Mouse (Mus musculus): ENCODE results near the gene Yipf1. TPM values are rescaled to one million over a fixed set of nuclear protein-coding genes. Genes with fewer than 3 reads are reported as not detected.

Yipf1 gene
- polyA plus RNA-seq, 1 experiment from 2014 or later: 55.1 TPM

DNA sequence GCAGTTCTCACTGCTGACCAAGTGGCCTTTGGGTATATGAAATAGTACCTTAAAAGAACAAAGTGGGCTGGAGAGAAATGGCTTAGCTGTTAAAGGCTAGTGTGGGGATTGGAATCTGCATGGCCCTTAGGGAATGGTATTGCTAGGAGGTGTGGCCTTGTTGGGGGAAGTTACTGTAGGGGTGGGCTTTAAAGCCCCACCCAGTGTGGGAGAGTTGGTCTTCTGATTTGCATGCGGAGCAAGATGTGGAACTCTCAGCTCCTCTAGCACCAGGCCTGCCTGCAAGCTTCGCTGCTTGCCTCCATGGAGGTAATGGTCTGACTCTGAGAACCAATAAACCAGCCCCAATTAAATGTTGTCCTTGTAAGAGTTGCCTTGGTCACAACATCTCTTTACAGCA, 6.9 kb downstream of the Yipf1 start:
- peaks cover 34% of the 10 kb centered on the region for H3K36me3 ChIP-seq (ENCODE audit: insufficient read depth)
- 79% methylated on average over 2 of the region's 2 CpGs for WGBS
- no peak overlapping the region for H3K9ac ChIP-seq
- H3K27ac ChIP-seq (ENCODE audit: low read depth): no peak overlapping the region
- no peaks in the 10 kb centered on the region for H3K9me3 ChIP-seq (ENCODE audit: low read depth, low read length)
- ATAC-seq (ENCODE audit: insufficient read depth): no peak
- H3K27me3 ChIP-seq (ENCODE audit: insufficient read depth, low read length): no peaks in the 10 kb centered on the region
- no peak overlapping the region for H3K4me2 ChIP-seq
- TF ChIP-seq CTCF (IDR thresholded peaks at IDR 0.05; ENCODE audit: low read depth): no peak
- no peak overlapping the region for H3K4me3 ChIP-seq (ENCODE audit: low read depth, low read length)
- DNase-seq: no peak
- no peaks in the 10 kb centered on the region for H3K4me1 ChIP-seq (ENCODE audit: insufficient read depth)

GRCm38 (mm10) chr4:107323113-107323512, 8.9 kb downstream of the Yipf1 start:
- Histone ChIP-seq H3K4me1 (ENCODE audit: insufficient read depth) (no peaks in the 10 kb centered on the region), H3K9me3 (ENCODE audit: low read depth, low read length) (no peaks in the 10 kb centered on the region), H3K4me3 (ENCODE audit: low read depth, low read length) (no peak overlapping the region), H3K36me3 (ENCODE audit: insufficient read depth) (peaks cover 38% of the 10 kb centered on the region), H3K27ac (ENCODE audit: low read depth) (no peak overlapping the region), H3K4me2 (no peak overlapping the region), H3K27me3 (ENCODE audit: insufficient read depth, low read length) (no peaks in the 10 kb centered on the region), H3K9ac (no peak overlapping the region)
- DNase-seq (no peak), ATAC-seq (ENCODE audit: insufficient read depth) (no peak)
- TF ChIP-seq CTCF (IDR thresholded peaks at IDR 0.05; ENCODE audit: low read depth): no peak
- 91% methylated on average over 2 of the region's 2 CpGs for WGBS

DNA sequence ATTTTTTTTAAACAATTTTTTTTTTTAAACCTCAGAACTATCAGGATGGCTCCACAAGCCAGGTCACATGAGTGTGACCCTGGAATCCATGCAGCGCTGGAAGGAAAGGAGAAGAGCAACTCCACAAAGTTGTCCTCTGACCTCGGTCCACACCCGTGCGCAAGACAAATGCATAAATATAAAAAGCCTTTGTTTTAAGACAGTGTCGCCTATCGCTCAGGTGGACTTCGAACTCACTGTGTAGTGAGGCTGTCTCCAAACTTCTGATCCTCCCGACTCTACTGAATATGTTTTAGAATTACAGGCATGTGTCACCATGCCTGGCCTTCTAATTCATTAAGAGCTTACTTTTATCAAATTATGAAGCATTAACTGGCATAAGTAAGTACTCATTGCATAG, 14.4 kb downstream of the Yipf1 start:
- no peak overlapping the region for H3K27ac ChIP-seq (ENCODE audit: low read depth)
- H3K4me3 ChIP-seq (ENCODE audit: low read depth, low read length): no peak overlapping the region
- H3K9me3 ChIP-seq (ENCODE audit: low read depth, low read length): no peaks in the 10 kb centered on the region
- H3K36me3 ChIP-seq (ENCODE audit: insufficient read depth): peaks cover 13% of the 10 kb centered on the region; the same call in 1 of the 2 replicates
- 90% methylated on average over 8 of the region's 8 CpGs for whole genome bisulfite sequencing
- H3K4me2 ChIP-seq: no peak overlapping the region
- no peak for TF ChIP-seq CTCF (IDR thresholded peaks at IDR 0.05; ENCODE audit: low read depth)
- DNase-seq (no peak), ATAC-seq (ENCODE audit: insufficient read depth) (no peak)
- H3K27me3 ChIP-seq (ENCODE audit: insufficient read depth, low read length): no peaks in the 10 kb centered on the region
- H3K9ac ChIP-seq: no peak overlapping the region
- no peaks in the 10 kb centered on the region for H3K4me1 ChIP-seq (ENCODE audit: insufficient read depth)

DNA sequence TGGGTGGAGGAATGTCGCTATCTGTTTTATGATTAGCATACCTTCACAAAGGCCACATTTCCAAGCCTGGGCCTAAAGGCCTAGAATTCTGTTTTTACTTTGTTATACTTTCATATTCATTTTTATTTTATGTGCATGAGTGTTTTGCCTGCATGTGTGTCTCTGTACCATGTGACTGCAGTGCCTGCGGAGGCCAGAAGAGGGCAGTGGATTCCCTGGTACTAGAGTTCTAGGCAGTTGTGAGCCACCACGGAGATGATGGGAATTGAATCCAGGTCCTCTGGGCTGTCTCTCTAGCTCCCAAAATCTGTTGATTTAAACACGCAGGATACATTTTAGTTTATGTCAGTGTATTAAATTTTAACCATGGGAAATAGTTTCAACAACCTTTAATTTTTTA, 19.4 kb downstream of the Yipf1 start:
- WGBS: 90% methylated on average over 4 of the region's 4 CpGs
- ATAC-seq (ENCODE audit: insufficient read depth): no peak

DNA sequence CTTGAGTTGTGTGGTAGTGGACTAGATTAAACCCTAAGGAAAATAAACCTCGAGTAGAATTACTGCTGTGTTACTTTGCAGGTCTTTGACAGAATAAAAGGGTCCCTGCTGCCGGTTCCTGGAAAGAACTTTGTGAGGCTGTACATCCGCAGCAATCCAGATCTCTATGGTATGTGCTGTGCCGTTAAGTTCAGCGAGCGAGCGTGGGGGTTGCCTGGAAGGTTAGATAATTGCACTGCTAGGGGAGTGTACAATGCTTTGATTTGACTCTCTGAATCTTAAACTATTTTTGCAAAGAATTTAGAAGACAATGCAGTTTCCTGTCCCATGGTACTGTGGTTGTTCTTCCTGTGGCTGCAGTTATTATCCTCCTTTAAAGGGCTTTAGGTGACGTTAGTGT, 22.2 kb downstream of the Yipf1 start:
- ATAC-seq (ENCODE audit: insufficient read depth) (no peak), DNase-seq (no peak)
- Histone ChIP-seq H3K4me1 (ENCODE audit: insufficient read depth) (no peaks in the 10 kb centered on the region), H3K4me2 (no peak overlapping the region), H3K27me3 (ENCODE audit: insufficient read depth, low read length) (no peaks in the 10 kb centered on the region), H3K9me3 (ENCODE audit: low read depth, low read length) (no peaks in the 10 kb centered on the region), H3K27ac (ENCODE audit: low read depth) (no peak overlapping the region), H3K4me3 (ENCODE audit: low read depth, low read length) (no peak overlapping the region), H3K9ac (no peak overlapping the region), H3K36me3 (ENCODE audit: insufficient read depth) (no peaks in the 10 kb centered on the region)
- WGBS: 69% methylated on average over 8 of the region's 8 CpGs
- no peak for TF ChIP-seq CTCF (IDR thresholded peaks at IDR 0.05; ENCODE audit: low read depth)

More for the DNA sequence above, 19.4 kb downstream of the Yipf1 start:
- Histone ChIP-seq H3K27me3 (ENCODE audit: insufficient read depth, low read length) (no peaks in the 10 kb centered on the region), H3K4me1 (ENCODE audit: insufficient read depth) (no peaks in the 10 kb centered on the region), H3K9me3 (ENCODE audit: low read depth, low read length) (no peaks in the 10 kb centered on the region), H3K27ac (ENCODE audit: low read depth) (no peak overlapping the region), H3K4me3 (ENCODE audit: low read depth, low read length) (no peak overlapping the region), H3K9ac (no peak overlapping the region), H3K4me2 (no peak overlapping the region), H3K36me3 (ENCODE audit: insufficient read depth) (0 out of 2 replicates have a peak, but pooled peaks cover 3% of the 10 kb centered on the region)
- DNase-seq: no peak
- TF ChIP-seq CTCF (IDR thresholded peaks at IDR 0.05; ENCODE audit: low read depth): peak; percentile 27; the same call in 1 of the 2 replicates

DNA sequence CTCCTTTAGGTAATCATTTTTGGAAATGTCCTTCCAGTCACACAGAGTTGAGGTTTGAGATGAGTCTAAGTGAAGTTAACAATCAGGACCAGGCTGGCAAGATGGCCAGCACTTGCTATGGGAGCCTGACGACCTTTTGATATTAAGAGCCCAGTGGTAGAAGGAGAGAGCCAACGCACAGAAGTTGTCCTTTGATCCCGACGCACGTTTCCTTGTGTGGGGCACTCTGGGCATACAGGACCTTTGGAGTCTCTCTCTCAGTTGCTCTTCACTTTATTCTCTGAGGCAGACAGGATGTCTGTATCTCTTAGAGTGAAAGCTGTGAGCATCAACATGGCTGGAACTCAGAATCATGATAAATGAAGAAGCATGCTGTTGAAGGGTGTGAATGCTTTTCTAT, 23.3 kb downstream of the Yipf1 start:
- 83% methylated on average over 5 of the region's 5 CpGs for WGBS
- no peak for DNase-seq
- TF ChIP-seq CTCF (IDR thresholded peaks at IDR 0.05; ENCODE audit: low read depth): no peak
- Histone ChIP-seq H3K4me1 (ENCODE audit: insufficient read depth) (no peaks in the 10 kb centered on the region), H3K4me2 (no peak overlapping the region), H3K4me3 (ENCODE audit: low read depth, low read length) (no peak overlapping the region), H3K9me3 (ENCODE audit: low read depth, low read length) (no peaks in the 10 kb centered on the region), H3K9ac (no peak overlapping the region), H3K27me3 (ENCODE audit: insufficient read depth, low read length) (no peaks in the 10 kb centered on the region), H3K36me3 (ENCODE audit: insufficient read depth) (no peaks in the 10 kb centered on the region), H3K27ac (ENCODE audit: low read depth) (no peak overlapping the region)
- no peak for ATAC-seq (ENCODE audit: insufficient read depth)

DNA sequence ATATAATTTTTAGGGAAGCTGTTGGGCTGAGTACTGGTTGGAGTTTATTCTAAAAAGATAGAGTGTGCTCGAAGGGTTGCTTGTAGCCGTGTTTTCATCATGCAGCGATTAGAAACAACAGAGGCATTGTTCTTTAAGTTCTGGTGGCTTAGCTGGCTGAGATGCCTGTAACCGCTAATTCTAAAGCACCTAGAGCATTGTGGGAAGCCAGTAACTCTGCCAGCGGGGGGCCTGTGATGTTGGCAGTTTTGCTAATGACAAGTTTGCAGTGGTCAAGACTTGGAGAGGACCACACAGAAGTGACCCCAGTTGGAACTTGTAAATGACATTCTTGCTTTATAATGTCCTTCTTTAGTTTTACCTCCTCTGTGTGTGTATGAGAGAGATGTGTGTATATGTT, 27.2 kb downstream of the Yipf1 start:
- peak overlapping the region; percentile 14; the same call in 1 of the 2 replicates for H3K27ac ChIP-seq (ENCODE audit: low read depth)
- peak; percentile 75 for DNase-seq

GRCm38 (mm10) chr4:107344612-107345011, 30.4 kb downstream of the Yipf1 start:
- Histone ChIP-seq H3K9me3 (ENCODE audit: low read depth, low read length) (no peaks in the 10 kb centered on the region), H3K27me3 (ENCODE audit: insufficient read depth, low read length) (no peaks in the 10 kb centered on the region), H3K36me3 (ENCODE audit: insufficient read depth) (no peaks in the 10 kb centered on the region; the same call in 1 of the 2 replicates), H3K4me1 (ENCODE audit: insufficient read depth) (peaks cover 5% of the 10 kb centered on the region; the same call in 1 of the 2 replicates), H3K4me2 (no peak overlapping the region), H3K27ac (ENCODE audit: low read depth) (no peak overlapping the region), H3K9ac (no peak overlapping the region), H3K4me3 (ENCODE audit: low read depth, low read length) (no peak overlapping the region)
- no peak for TF ChIP-seq CTCF (IDR thresholded peaks at IDR 0.05; ENCODE audit: low read depth)
- DNase-seq: no peak
- 83% methylated on average over 7 of the region's 7 CpGs for WGBS
- ATAC-seq (ENCODE audit: insufficient read depth): no peak

More for the DNA sequence above, 27.2 kb downstream of the Yipf1 start:
- Histone ChIP-seq H3K9ac (no peak overlapping the region), H3K4me1 (ENCODE audit: insufficient read depth) (no peaks in the 10 kb centered on the region), H3K4me2 (no peak overlapping the region), H3K9me3 (ENCODE audit: low read depth, low read length) (no peaks in the 10 kb centered on the region), H3K27me3 (ENCODE audit: insufficient read depth, low read length) (no peaks in the 10 kb centered on the region), H3K4me3 (ENCODE audit: low read depth, low read length) (no peak overlapping the region), H3K36me3 (ENCODE audit: insufficient read depth) (no peaks in the 10 kb centered on the region; the same call in 1 of the 2 replicates)
- TF ChIP-seq CTCF (IDR thresholded peaks at IDR 0.05; ENCODE audit: low read depth): no peak
- WGBS: 48% methylated on average over 5 of the region's 5 CpGs
- ATAC-seq (ENCODE audit: insufficient read depth): peak; percentile 66; the same call in 1 of the 2 replicates
